Mouse (Mus musculus) hindbrain, embryonic 16.5 days (tissue): ENCODE results near the gene Zbtb17. TPM values are rescaled to one million over a fixed set of nuclear protein-coding genes. Genes with fewer than 3 reads are reported as not detected.

Source experiments
- ATAC-seq: fragments of 200-750 bp; cut with Nextera tagmentation; 2 replicates; pipeline ENCODE4 v1.8.0; 2017; ENCODE audit warnings: moderate TSS enrichment, moderate library complexity
- H3K27ac ChIP-seq: fragments of 300-500 bp; sonication (generic); 2 replicates; pipeline ENCODE4 v1.5.1; 2014; ENCODE audit warnings: low read depth, mild to moderate bottlenecking, control low read depth, low read length, moderate library complexity
- H3K27me3 ChIP-seq: fragments of 300-500 bp; sonication (generic); replicated peaks from 2 replicates; pipeline ENCODE4 v1.6.1; 2014; ENCODE audit warnings: low read length; ENCODE audit not compliant: control insufficient read depth, insufficient read depth
- H3K36me3 ChIP-seq: fragments of 300-500 bp; sonication (generic); 2 replicates; pipeline ENCODE4 v1.6.1; 2014; ENCODE audit warnings: mild to moderate bottlenecking, low read length, moderate library complexity, mixed read lengths; ENCODE audit not compliant: control insufficient read depth, insufficient read depth
- H3K4me1 ChIP-seq: fragments of 300-500 bp; sonication (generic); 2 replicates; pipeline ENCODE4 v1.6.1; 2014; ENCODE audit warnings: low read depth, low read length; ENCODE audit not compliant: control insufficient read depth, insufficient read depth
- H3K4me2 ChIP-seq: fragments of 300-500 bp; sonication (generic); 2 replicates; pipeline ENCODE4 v1.6.1; 2014; ENCODE audit warnings: mild to moderate bottlenecking, low read length, control low read depth, moderate library complexity
- H3K4me3 ChIP-seq: fragments of 300-500 bp; sonication (generic); 2 replicates; pipeline ENCODE4 v1.5.1; 2014; ENCODE audit warnings: mild to moderate bottlenecking, low read length, control low read depth, moderate library complexity
- H3K9ac ChIP-seq: fragments of 300-500 bp; sonication (generic); 2 replicates; pipeline ENCODE4 v1.6.1; 2014; ENCODE audit warnings: low read depth, mild to moderate bottlenecking, control low read depth, low read length, moderate library complexity
- H3K9me3 ChIP-seq: fragments of 300-500 bp; sonication (generic); 2 replicates; pipeline ENCODE4 v1.6.1; 2014; ENCODE audit warnings: mild to moderate bottlenecking, low read length, moderate library complexity; ENCODE audit not compliant: control insufficient read depth
- WGBS: fragments of 180-500 bp; shearing (Covaris S2); extraction: QIAGEN DNeasy Blood & Tissue Kit; methylation state at CpG from one replicate; pipeline ENCODE4 v1.1.7; 2014; 5-methylcytosine and 5-hydroxymethylcytosine counted together
- polyA plus RNA-seq: library from polyadenylated mRNA; unstranded; fragments of >200 nt; fragmentation: Nextera tagmentation; extraction: Ambion mirVana; gene quantifications from 2 replicates; pipeline ENCODE4 v1.2.1, GENCODE M21; 2015

Zbtb17 gene
- polyA plus RNA-seq, 1 experiment from 2014 or later, result 39.5 TPM

GRCm38 (mm10) chr4:141408577-141408976 is 35.9 kb upstream of the Zbtb17 start:
- 93% methylated on average over 3 of the region's 3 CpGs for WGBS
- Histone ChIP-seq H3K36me3 (no peaks in the 10 kb centered on the region), H3K4me1 (no peaks in the 10 kb centered on the region), H3K27ac (no peak overlapping the region), H3K9ac (no peak overlapping the region), H3K27me3 (0 out of 2 replicates have a peak, but pooled peaks cover 2% of the 10 kb centered on the region), H3K4me3 (no peak overlapping the region), H3K4me2 (no peak overlapping the region), H3K9me3 (no peaks in the 10 kb centered on the region)
- no peak for ATAC-seq

- 19% methylated on average over 22 of the region's 22 CpGs for WGBS
- Histone ChIP-seq H3K4me1 (no peaks in the 10 kb centered on the region), H3K27ac (no peak overlapping the region), H3K4me3 (no peak overlapping the region), H3K9me3 (no peaks in the 10 kb centered on the region), H3K4me2 (no peak overlapping the region), H3K36me3 (no peaks in the 10 kb centered on the region), H3K9ac (no peak overlapping the region), H3K27me3 (no peaks in the 10 kb centered on the region)
- no peak for ATAC-seq
These were observed 32.9 kb upstream of the Zbtb17 start for GRCm38 (mm10) chr4:141411430-141411992.

GRCm38 (mm10) chr4:141415924-141416323 is 28.5 kb upstream of the Zbtb17 start, which contains the start of gene Clcnkb:
Gene Clcnkb, minus strand, starts transcription at chr4:141416014.
- H3K9ac ChIP-seq, result no peak within 1 kb of the TSS
- no peak within 1 kb of the TSS for H3K4me3 ChIP-seq
- no peaks in the 10 kb centered on the region for H3K27me3 ChIP-seq
- H3K36me3 ChIP-seq, result no peaks in the 10 kb centered on the region
- 67% methylated on average over 7 of the region's 7 CpGs for WGBS
- no peaks in the 10 kb centered on the region for H3K9me3 ChIP-seq
- H3K4me1 ChIP-seq, result no peaks in the 10 kb centered on the region
- H3K27ac ChIP-seq, result no peak within 1 kb of the TSS
- H3K4me2 ChIP-seq, result no peak within 1 kb of the TSS
- ATAC-seq, result no peak

GRCm38 (mm10) chr4:141419398-141420191 is 24.9 kb upstream of the Zbtb17 start:
- ATAC-seq, result no peak
- 65% methylated on average over 27 of the region's 27 CpGs for WGBS
- H3K4me3 ChIP-seq, result no peak overlapping the region
- H3K9me3 ChIP-seq, result no peaks in the 10 kb centered on the region
- H3K27me3 ChIP-seq, result no peaks in the 10 kb centered on the region
- no peaks in the 10 kb centered on the region for H3K4me1 ChIP-seq
- no peak overlapping the region for H3K27ac ChIP-seq
- no peak overlapping the region for H3K9ac ChIP-seq
- no peaks in the 10 kb centered on the region for H3K36me3 ChIP-seq
- no peak overlapping the region for H3K4me2 ChIP-seq

GRCm38 (mm10) chr4:141420192-141420829 is 24.1 kb upstream of the Zbtb17 start, which contains the start of gene Hspb7:
Gene Hspb7, plus strand, starts transcription at chr4:141420779.
- Histone ChIP-seq H3K9ac (no peak within 1 kb of the TSS), H3K36me3 (no peaks in the 10 kb centered on the region), H3K27me3 (no peaks in the 10 kb centered on the region), H3K4me2 (no peak within 1 kb of the TSS), H3K4me3 (no peak within 1 kb of the TSS), H3K4me1 (peaks cover 3% of the 10 kb centered on the region; the same call in 1 of the 2 replicates), H3K9me3 (no peaks in the 10 kb centered on the region), H3K27ac (no peak within 1 kb of the TSS)
- ATAC-seq, result no peak
- 63% methylated on average over 9 of the region's 9 CpGs for WGBS

- Histone ChIP-seq H3K36me3 (no peaks in the 10 kb centered on the region), H3K9ac (no peak overlapping the region), H3K27ac (no peak overlapping the region), H3K4me1 (peaks cover 8% of the 10 kb centered on the region), H3K9me3 (no peaks in the 10 kb centered on the region), H3K4me2 (no peak overlapping the region), H3K4me3 (no peak overlapping the region), H3K27me3 (no peaks in the 10 kb centered on the region)
- 64% methylated on average over 9 of the region's 9 CpGs for WGBS
- no peak for ATAC-seq
These were observed 23.6 kb upstream of the Zbtb17 start for GRCm38 (mm10) chr4:141420886-141421285.

GRCm38 (mm10) chr4:141421423-141421822 is 23.0 kb upstream of the Zbtb17 start:
- H3K4me3 ChIP-seq, result no peak overlapping the region
- no peaks in the 10 kb centered on the region for H3K27me3 ChIP-seq
- H3K4me2 ChIP-seq, result no peak overlapping the region
- WGBS, result 48% methylated on average over 14 of the region's 14 CpGs
- peaks cover 12% of the 10 kb centered on the region for H3K4me1 ChIP-seq
- no peak overlapping the region for H3K9ac ChIP-seq
- no peaks in the 10 kb centered on the region for H3K9me3 ChIP-seq
- no peaks in the 10 kb centered on the region for H3K36me3 ChIP-seq
- ATAC-seq, result no peak
- no peak overlapping the region for H3K27ac ChIP-seq

- no peaks in the 10 kb centered on the region for H3K36me3 ChIP-seq
- no peak overlapping the region for H3K4me3 ChIP-seq
- H3K27me3 ChIP-seq, result no peaks in the 10 kb centered on the region
- 89% methylated on average over 5 of the region's 5 CpGs for WGBS
- H3K27ac ChIP-seq, result no peak overlapping the region
- H3K9ac ChIP-seq, result no peak overlapping the region
- no peaks in the 10 kb centered on the region for H3K9me3 ChIP-seq
- peaks cover 14% of the 10 kb centered on the region for H3K4me1 ChIP-seq
- H3K4me2 ChIP-seq, result no peak overlapping the region
- no peak for ATAC-seq
These were observed 21.6 kb upstream of the Zbtb17 start for GRCm38 (mm10) chr4:141422841-141423240.

- no peak for ATAC-seq
- Histone ChIP-seq H3K4me3 (no peak overlapping the region), H3K4me2 (no peak overlapping the region), H3K4me1 (peaks cover 14% of the 10 kb centered on the region), H3K27ac (no peak overlapping the region), H3K27me3 (no peaks in the 10 kb centered on the region), H3K36me3 (no peaks in the 10 kb centered on the region), H3K9ac (no peak overlapping the region), H3K9me3 (no peaks in the 10 kb centered on the region)
- 77% methylated on average over 5 of the region's 5 CpGs for WGBS
These were observed 21.2 kb upstream of the Zbtb17 start for GRCm38 (mm10) chr4:141423288-141423687.
